Mouse (Mus musculus) embryonic fibroblast, embryonic 13.5 days (primary cell): ENCODE data around the gene Tm6sf2.

ENCODE experiments used
- CTCF ChIP-seq: IDR thresholded peaks from 2 replicates; pipeline ENCODE4 v1.5.1; 2011; ENCODE audit warnings: mild to moderate bottlenecking, control low read depth, low read length, moderate library complexity, borderline replicate concordance; ENCODE audit not compliant: insufficient read depth
- POLR2A ChIP-seq: IDR thresholded peaks from 2 replicates; pipeline ENCODE4 v1.6.1; 2011; ENCODE audit warnings: low read depth, mild to moderate bottlenecking, control low read depth, low read length, moderate library complexity

DNA sequence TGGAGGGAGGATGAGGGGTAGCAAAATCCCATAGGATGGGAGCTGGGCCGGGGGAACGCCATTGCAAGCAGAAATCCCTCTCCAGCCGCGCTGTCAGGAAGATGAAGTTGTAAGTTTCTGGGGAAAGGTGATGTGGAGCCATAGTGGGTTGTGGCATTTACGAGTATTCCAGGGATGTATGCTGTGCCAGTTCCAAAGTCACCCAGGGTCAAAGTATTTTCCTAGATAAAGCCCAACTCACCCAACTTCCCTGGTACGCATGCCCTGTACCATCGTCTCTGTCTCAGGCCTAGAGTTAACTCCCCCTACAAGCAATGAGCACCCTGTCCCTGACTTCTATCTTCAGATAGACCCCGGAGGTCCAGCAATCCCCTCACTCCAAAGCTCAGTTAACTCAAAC is 396 bp downstream of the Tm6sf2 start:
- no peak for TF ChIP-seq POLR2A
- TF ChIP-seq CTCF: no peak
